Mouse (Mus musculus): ENCODE measurements at regions not wholly inside any gene's neighbourhood (a gene's known extent, or its start where the extent isn't known, plus 50 kb on each side); places are given as distances from the start of the nearest gene placed in this dataset.

DNA sequence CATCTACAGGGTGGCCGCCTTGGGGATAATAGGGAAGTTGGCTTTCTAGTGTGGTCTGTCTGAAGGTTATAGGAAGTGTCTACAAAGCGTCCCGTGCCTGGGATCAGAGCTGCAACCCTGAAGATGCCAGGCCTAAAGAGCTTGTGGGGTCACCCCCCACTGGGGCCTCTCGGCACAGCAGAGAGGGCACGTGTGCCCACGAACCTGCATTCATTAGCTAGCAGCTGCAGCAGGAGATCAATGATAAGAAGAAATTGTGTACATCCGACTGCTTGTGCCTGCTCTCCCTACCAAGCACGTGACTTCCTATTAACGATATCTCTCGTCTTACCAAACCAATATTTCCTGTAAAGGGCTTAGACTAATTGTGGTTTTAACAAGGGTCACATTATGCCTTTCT is 200.9 kb downstream of the Maf start:
- H3K27ac ChIP-seq (ENCODE audit: control insufficient read depth, low read depth, low read length), result no peak overlapping the region
- no peaks in the 10 kb centered on the region for H3K27me3 ChIP-seq (ENCODE audit: control insufficient read depth in 1 of 2, insufficient read depth in 2 of 2, low read length in 2 of 2)
- H3K9me3 ChIP-seq (replicated peaks; ENCODE audit: insufficient read depth, low read length), result no peaks in the 10 kb centered on the region
- H3K36me3 ChIP-seq (ENCODE audit: control insufficient read depth in 1 of 2, insufficient read depth in 2 of 2, low read length in 2 of 2), result no peaks in the 10 kb centered on the region
- TF ChIP-seq ETS1 (IDR thresholded peaks at IDR 0.05; ENCODE audit: low read depth, low read length) (no peak), EP300 (IDR thresholded peaks at IDR 0.05; ENCODE audit: low read depth in 1 of 2, low read length in 2 of 2) (no peak), ELF1 (IDR thresholded peaks at IDR 0.05; ENCODE audit: low read depth, low read length) (no peak), HCFC1 (IDR thresholded peaks at IDR 0.05; ENCODE audit: low read depth, low read length) (no peak), CTCF (IDR thresholded peaks at IDR 0.05 in 2 of 3, conservative IDR thresholded peaks at IDR 0.05 in 1 of 3; ENCODE audit: control insufficient read depth in 1 of 3, insufficient read depth in 1 of 3, low read depth in 2 of 3, low read length in 3 of 3, poor library complexity in 1 of 3, severe bottlenecking in 1 of 3) (no peak), USF2 (IDR thresholded peaks at IDR 0.05; ENCODE audit: borderline replicate concordance in 1 of 2, insufficient read depth in 1 of 2, low read depth in 1 of 2, low read length in 2 of 2) (no peak), MXI1 (IDR thresholded peaks at IDR 0.05; ENCODE audit: low read depth, low read length) (no peak), MEF2A (IDR thresholded peaks at IDR 0.05; ENCODE audit: extremely low read depth, insufficient replicate concordance, low read depth, low read length, poor library complexity, severe bottlenecking) (no peak), TAL1 (IDR thresholded peaks at IDR 0.05; ENCODE audit: low read length) (no peak), TBP (IDR thresholded peaks at IDR 0.05; ENCODE audit: low read depth, low read length) (no peak), NRF1 (IDR thresholded peaks at IDR 0.05; ENCODE audit: insufficient read depth, low read depth, low read length, poor library complexity, severe bottlenecking) (no peak), TCF12 (IDR thresholded peaks at IDR 0.05; ENCODE audit: low read depth, low read length) (no peak), SMC3 (IDR thresholded peaks at IDR 0.05; ENCODE audit: low read depth, low read length) (no peak), CHD1 (IDR thresholded peaks at IDR 0.05; ENCODE audit: low read depth, low read length) (no peak), RCOR1 (IDR thresholded peaks at IDR 0.05; ENCODE audit: low read depth, low read length) (no peak), POLR2A (IDR thresholded peaks at IDR 0.05; ENCODE audit: control insufficient read depth in 1 of 2, insufficient read depth in 1 of 2, low read depth in 1 of 2, low read length in 2 of 2, poor library complexity in 1 of 2) (no peak), MAFK (IDR thresholded peaks at IDR 0.05; ENCODE audit: borderline replicate concordance, low read depth, low read length) (no peak), MAX (IDR thresholded peaks at IDR 0.05; ENCODE audit: low read length) (no peak), JUND (IDR thresholded peaks at IDR 0.05; ENCODE audit: low read depth, low read length) (no peak)
- no peaks in the 10 kb centered on the region for H3K79me2 ChIP-seq (ENCODE audit: control insufficient read depth, insufficient read depth, low read length, poor library complexity)
- H3K4me1 ChIP-seq (ENCODE audit: control insufficient read depth in 1 of 2, insufficient read depth in 2 of 2, low read length in 2 of 2), result no peaks in the 10 kb centered on the region
- no peak overlapping the region for H3K9ac ChIP-seq (ENCODE audit: control insufficient read depth, low read depth, low read length, poor library complexity, severe bottlenecking)
- no peak overlapping the region for H3K4me3 ChIP-seq (ENCODE audit: control insufficient read depth in 1 of 2, insufficient read depth in 1 of 2, low read depth in 2 of 2, low read length in 2 of 2)
- DNase-seq (ENCODE audit: low read depth, low spot score), result no peak

DNA sequence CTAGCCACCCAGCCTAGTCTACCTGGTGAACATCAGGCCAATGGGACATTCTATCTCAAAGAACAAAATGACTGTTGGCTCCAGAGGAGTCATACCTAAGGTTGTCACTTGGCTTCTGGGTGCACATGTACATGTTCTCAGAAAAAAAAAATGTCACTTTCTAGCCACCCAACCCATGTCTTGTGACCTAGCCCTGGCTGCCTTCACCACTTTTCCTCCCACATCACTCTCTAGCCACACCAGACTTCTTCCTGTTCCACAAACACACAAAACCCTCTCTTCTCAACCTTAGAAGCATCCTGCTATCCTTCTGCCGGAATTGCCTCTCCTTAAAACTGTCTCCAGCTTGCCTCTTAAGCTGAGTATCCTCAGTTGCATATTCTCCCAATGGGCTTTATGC is 211.6 kb downstream of the Maf start:
- no peaks in the 10 kb centered on the region for H3K4me1 ChIP-seq (ENCODE audit: control insufficient read depth in 1 of 2, insufficient read depth in 2 of 2, low read length in 2 of 2)
- TF ChIP-seq MYB (IDR thresholded peaks at IDR 0.05; ENCODE audit: low read depth, low read length), result no peak
- no peak for TF ChIP-seq JUND (IDR thresholded peaks at IDR 0.05; ENCODE audit: low read depth, low read length)
- no peak for TF ChIP-seq HCFC1 (IDR thresholded peaks at IDR 0.05; ENCODE audit: low read depth, low read length)
- no peak for TF ChIP-seq ETS1 (IDR thresholded peaks at IDR 0.05; ENCODE audit: low read depth, low read length)
- TF ChIP-seq TCF12 (IDR thresholded peaks at IDR 0.05; ENCODE audit: low read depth, low read length), result no peak
- no peak for TF ChIP-seq GABPA (IDR thresholded peaks at IDR 0.05; ENCODE audit: low read depth, low read length)
- TF ChIP-seq E2F4 (IDR thresholded peaks at IDR 0.05; ENCODE audit: borderline replicate concordance, low read depth, low read length), result no peak
- no peak for TF ChIP-seq USF2 (IDR thresholded peaks at IDR 0.05; ENCODE audit: borderline replicate concordance in 1 of 2, insufficient read depth in 1 of 2, low read depth in 1 of 2, low read length in 2 of 2)
- no peak for TF ChIP-seq UBTF (IDR thresholded peaks at IDR 0.05; ENCODE audit: borderline replicate concordance, insufficient read depth, low read depth, low read length)
- no peak for TF ChIP-seq NELFE (IDR thresholded peaks at IDR 0.05; ENCODE audit: low read depth, low read length)
- TF ChIP-seq POLR2AphosphoS5 (IDR thresholded peaks at IDR 0.05; ENCODE audit: borderline replicate concordance, low read depth, low read length), result no peak
- no peaks in the 10 kb centered on the region for H3K36me3 ChIP-seq (ENCODE audit: control insufficient read depth in 1 of 2, insufficient read depth in 2 of 2, low read length in 2 of 2)
- H3K4me3 ChIP-seq (ENCODE audit: control insufficient read depth in 1 of 2, insufficient read depth in 1 of 2, low read depth in 2 of 2, low read length in 2 of 2), result no peak overlapping the region
- DNase-seq (ENCODE audit: low read depth, low spot score), result no peak
- no peaks in the 10 kb centered on the region for H3K27me3 ChIP-seq (ENCODE audit: control insufficient read depth in 1 of 2, insufficient read depth in 2 of 2, low read length in 2 of 2)
- H3K9ac ChIP-seq (ENCODE audit: control insufficient read depth, low read depth, low read length, poor library complexity, severe bottlenecking), result no peak overlapping the region
- H3K27ac ChIP-seq (ENCODE audit: control insufficient read depth, low read depth, low read length), result no peak overlapping the region
- no peaks in the 10 kb centered on the region for H3K79me2 ChIP-seq (ENCODE audit: control insufficient read depth, insufficient read depth, low read length, poor library complexity)
- no peaks in the 10 kb centered on the region for H3K9me3 ChIP-seq (replicated peaks; ENCODE audit: insufficient read depth, low read length)

Data from MEL (cell line).